Mouse (Mus musculus): ENCODE data around the gene Cstb. TPM values are rescaled to one million over a fixed set of nuclear protein-coding genes. Genes with fewer than 3 reads are reported as not detected.

Gene Cstb
- polyA plus RNA-seq (2012): 37.3 and 44.0 TPM in 2 replicates

GRCm38 (mm10) chr10:78425181-78426041 is at the start of gene Cstb:
Gene Cstb, plus strand, starts transcription at chr10:78425669.

GRCm38 (mm10) chr10:78412319-78413151 is 12.9 kb upstream of the Cstb start, which contains the start of gene Rrp1:
Gene Rrp1, minus strand, starts transcription at chr10:78413043.

GRCm38 (mm10) chr10:78464792-78465207 is 39.3 kb downstream of the Cstb start, which contains the start of gene Pdxk:
Gene Pdxk, minus strand, starts transcription at chr10:78464975.

Other genes with a start within 250 kb of the Cstb start
- gene Pwp2, start 240.5 kb upstream of the Cstb start, polyA plus RNA-seq (2012): 10.7 and 11.2 TPM in 2 replicates
- gene Trappc10, start 181.0 kb upstream of the Cstb start, polyA plus RNA-seq (2012): 58.6 and 58.9 TPM in 2 replicates
- gene Agpat3, start 73.2 kb upstream of the Cstb start, polyA plus RNA-seq (2012): 13.4 and 16.8 TPM in 2 replicates
- 251 and 342 TPM in 2 replicates for gene Rrp1, start 12.6 kb upstream of the Cstb start, polyA plus RNA-seq (2012)
- 15.1 and 19.1 TPM in 2 replicates for gene Pdxk, start 39.3 kb downstream of the Cstb start, polyA plus RNA-seq (2012)
- gene Olfr1358, start 91.8 kb downstream of the Cstb start, polyA plus RNA-seq (2012): not detected in 2 replicates
- gene Ilvbl, start 148.7 kb downstream of the Cstb start, polyA plus RNA-seq (2012): 26.4 and 27.4 TPM in 2 replicates
- gene Syde1, start 166.3 kb downstream of the Cstb start, polyA plus RNA-seq (2012): 2.2 and 3.5 TPM in 2 replicates
- not detected in 2 replicates for gene Olfr1357, start 192.4 kb downstream of the Cstb start, polyA plus RNA-seq (2012)

Data from megakaryocyte-erythroid progenitor cell, adult 5 weeks (primary cell).